Mouse (Mus musculus) liver, embryonic 14.5 days (tissue): ENCODE measurements around the gene Ttll3. TPM values are rescaled to one million over a fixed set of nuclear protein-coding genes. Genes with fewer than 3 reads are reported as not detected.

Experiments used
- ATAC-seq: fragments of 200-750 bp; cut with Nextera tagmentation; 2 replicates; pipeline ENCODE4 v1.8.0; 2017; ENCODE audit warnings: moderate number of reproducible peaks, mild to moderate bottlenecking, moderate library complexity; ENCODE audit not compliant: insufficient read depth
- DNase-seq, 3 experiments: peaks; one replicate each; pipeline ENCODE4 v3.0.0-alpha.2; 2012 to 2013; ENCODE audit warnings: low read depth in 3 of 3, low spot score in 3 of 3
- H3K27ac ChIP-seq: fragments of 300-500 bp; sonication (generic); 2 replicates; pipeline ENCODE4 v1.5.1; 2014; ENCODE audit warnings: moderate library complexity, mild to moderate bottlenecking, control low read depth, inconsistent platforms
- H3K27me3 ChIP-seq: fragments of 300-500 bp; sonication (generic); 2 replicates; pipeline ENCODE4 v1.6.1; 2014; ENCODE audit warnings: mild to moderate bottlenecking, low read length, moderate library complexity; ENCODE audit not compliant: control insufficient read depth, insufficient read depth
- H3K36me3 ChIP-seq: fragments of 300-500 bp; sonication (generic); replicated peaks from 2 replicates; pipeline ENCODE4 v1.6.1; 2014; ENCODE audit warnings: low read depth; ENCODE audit not compliant: control insufficient read depth, insufficient read depth
- H3K4me1 ChIP-seq, 2 experiments: fragments of 200-500 bp in 1 of 2; fragments of 300-500 bp in 1 of 2; sonication (generic) in 1 of 2; replicated peaks; 2 replicates each; pipeline ENCODE4 v1.6.1; 2012 to 2014; ENCODE audit warnings: antibody characterized with exemption in 1 of 2, inconsistent platforms in 1 of 2, low read length in 1 of 2; ENCODE audit not compliant: control insufficient read depth in 2 of 2, insufficient read depth in 2 of 2
- H3K4me2 ChIP-seq: fragments of 300-500 bp; sonication (generic); 2 replicates; pipeline ENCODE4 v1.6.1; 2014; ENCODE audit warnings: low read depth, mild to moderate bottlenecking, control low read depth, moderate library complexity
- H3K4me3 ChIP-seq, 2 experiments: fragments of 200-500 bp in 1 of 2; fragments of 300-500 bp in 1 of 2; sonication (generic) in 1 of 2; 2 replicates each; pipeline ENCODE4 v1.5.1; 2012 to 2014; ENCODE audit warnings: low read depth in 2 of 2, low read length in 2 of 2, mild to moderate bottlenecking in 2 of 2, control low read depth in 1 of 2, inconsistent platforms in 1 of 2, moderate library complexity in 1 of 2; ENCODE audit not compliant: insufficient read depth in 1 of 2
- H3K9ac ChIP-seq: fragments of 300-500 bp; sonication (generic); replicated peaks from 2 replicates; pipeline ENCODE4 v1.6.1; 2014; ENCODE audit warnings: mild to moderate bottlenecking, control low read depth, moderate library complexity
- H3K9me3 ChIP-seq: fragments of 300-500 bp; sonication (generic); 2 replicates; pipeline ENCODE4 v1.6.1; 2016; ENCODE audit warnings: low read length, mixed read lengths; ENCODE audit not compliant: control insufficient read depth
- CTCF ChIP-seq: IDR thresholded peaks from 2 replicates; pipeline ENCODE4 v1.5.1; 2016; ENCODE audit warnings: antibody characterized with exemption, low read depth, control low read depth
- EP300 ChIP-seq: IDR thresholded peaks from 2 replicates; pipeline ENCODE4 v1.6.1; 2016; ENCODE audit warnings: antibody characterized with exemption, low read depth
- WGBS: fragments of 180-500 bp; shearing (Covaris S2); extraction: QIAGEN DNeasy Blood & Tissue Kit; methylation state at CpG from one replicate; pipeline ENCODE4 v1.1.7; 2014; ENCODE audit not compliant: insufficient replicate concordance; 5-methylcytosine and 5-hydroxymethylcytosine counted together
- polyA plus RNA-seq, 2 experiments: library from polyadenylated mRNA; depleted of rRNA in 1 of 2; stranded (reverse) in 1 of 2; unstranded in 1 of 2; fragments of >200 nt; fragmentation: Nextera tagmentation in 1 of 2; extraction: Ambion mirVana in 1 of 2; gene quantifications; 2 replicates each; pipeline versions ENCODE4 v1.2.1 to v1.2.3; 2012 to 2014

Gene Ttll3
- polyA plus RNA-seq, 2 experiments = 0.41 to 1.6 TPM

DNA sequence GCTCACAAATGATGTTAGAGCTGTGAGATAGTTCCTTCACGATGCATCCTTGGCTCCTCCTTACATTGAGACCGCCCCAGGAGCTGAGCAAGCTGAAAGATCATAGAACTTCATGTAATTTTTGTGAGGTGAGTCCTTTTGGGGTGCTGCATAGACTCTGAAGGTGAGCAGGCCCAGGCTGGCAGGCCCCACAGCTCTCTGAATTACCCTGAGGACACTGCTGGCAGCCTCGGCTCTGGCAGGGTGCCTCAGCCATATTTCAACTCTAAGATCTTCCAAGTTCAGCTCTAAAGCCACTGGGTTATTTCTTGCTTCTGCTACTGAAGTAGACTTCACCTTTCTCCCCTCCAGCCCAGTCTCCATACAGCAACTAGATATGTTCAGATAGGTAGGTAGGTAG lies 51.6 kb downstream of the Ttll3 start:
- Histone ChIP-seq H3K4me1 (peaks cover 9% of the 10 kb centered on the region in 2 experiments), H3K27ac (no peak overlapping the region), H3K36me3 (no peaks in the 10 kb centered on the region), H3K9ac (no peak overlapping the region), H3K4me2 (no peak overlapping the region), H3K9me3 (no peaks in the 10 kb centered on the region), H3K4me3 (no peak overlapping the region), H3K27me3 (no peaks in the 10 kb centered on the region)
- TF ChIP-seq CTCF (no peak), EP300 (no peak)
- ATAC-seq (no peak), DNase-seq (no peak)
- WGBS = 69% methylated on average over 3 of the region's 3 CpGs

DNA sequence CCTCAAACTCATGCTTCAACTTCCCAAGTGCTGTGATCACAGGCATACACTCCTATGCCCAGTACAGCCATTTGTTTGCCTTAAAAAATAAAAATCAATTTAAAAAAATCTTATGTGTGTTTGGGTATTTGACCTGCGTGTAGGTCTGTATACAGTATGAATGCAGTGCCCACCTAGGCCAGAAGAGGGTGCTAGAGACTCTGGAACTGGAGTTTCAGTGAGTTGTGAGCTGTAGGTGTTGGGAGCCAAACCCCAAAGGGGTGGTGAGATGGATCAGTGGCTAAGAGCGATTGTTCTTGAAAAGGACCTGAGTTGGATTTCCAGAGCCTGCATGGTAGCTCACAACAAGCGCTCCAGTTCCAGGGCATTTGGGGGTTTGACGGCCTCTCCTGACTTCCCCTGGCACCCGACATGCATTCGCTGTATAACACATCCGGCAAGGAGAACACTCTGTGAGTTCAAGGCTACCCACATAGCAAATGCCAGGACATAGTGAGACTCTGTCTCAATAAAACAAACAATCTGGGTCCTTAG lies 52.2 kb downstream of the Ttll3 start:
- H3K9ac ChIP-seq = no peak overlapping the region
- H3K9me3 ChIP-seq = no peaks in the 10 kb centered on the region
- ATAC-seq = peak; percentile 40; the same call in 1 of the 2 replicates
- peaks cover 9% of the 10 kb centered on the region in 2 experiments for H3K4me1 ChIP-seq
- no peak for TF ChIP-seq EP300
- TF ChIP-seq CTCF = peak; percentile 90
- no peaks in the 10 kb centered on the region for H3K36me3 ChIP-seq
- DNase-seq = peak; percentile 66 to 74 (median 70)
- H3K27me3 ChIP-seq = no peaks in the 10 kb centered on the region
- no peak overlapping the region for H3K4me3 ChIP-seq
- no peak overlapping the region for H3K4me2 ChIP-seq
- H3K27ac ChIP-seq = no peak overlapping the region
- 55% methylated on average over 7 of the region's 7 CpGs for whole genome bisulfite sequencing

DNA sequence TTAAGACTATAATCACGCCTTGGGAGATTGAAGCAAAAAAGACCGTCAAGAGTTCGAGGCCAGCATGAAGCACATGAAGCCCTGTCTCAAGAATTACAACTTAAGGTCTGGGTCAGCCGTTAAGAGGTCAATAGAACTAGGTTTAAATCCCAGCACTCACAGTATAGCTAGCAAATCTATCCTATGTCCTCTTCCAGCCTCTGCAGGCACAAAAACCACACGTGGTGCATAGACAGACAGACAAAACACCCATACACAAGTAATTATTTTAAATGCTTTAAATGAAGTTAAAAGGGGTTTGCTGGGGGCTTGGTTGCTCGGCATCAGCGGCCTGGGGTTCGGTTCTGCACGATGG lies 53.0 kb downstream of the Ttll3 start:
- Histone ChIP-seq H3K27ac (no peak overlapping the region), H3K4me2 (peak overlapping the region; percentile 78), H3K27me3 (no peaks in the 10 kb centered on the region), H3K36me3 (no peaks in the 10 kb centered on the region), H3K4me1 (peaks cover 9% of the 10 kb centered on the region in 2 experiments), H3K9ac (peak overlapping the region; percentile 70), H3K9me3 (no peaks in the 10 kb centered on the region), H3K4me3 (peak overlapping the region; percentile 65 to 70; a peak in 3 of 4 replicates)
- WGBS = 34% methylated on average over 9 of the region's 9 CpGs
- peak; percentile 19; the same call in 1 of the 2 replicates for ATAC-seq
- TF ChIP-seq EP300 = no peak
- no peak for TF ChIP-seq CTCF
- no peak for DNase-seq

DNA sequence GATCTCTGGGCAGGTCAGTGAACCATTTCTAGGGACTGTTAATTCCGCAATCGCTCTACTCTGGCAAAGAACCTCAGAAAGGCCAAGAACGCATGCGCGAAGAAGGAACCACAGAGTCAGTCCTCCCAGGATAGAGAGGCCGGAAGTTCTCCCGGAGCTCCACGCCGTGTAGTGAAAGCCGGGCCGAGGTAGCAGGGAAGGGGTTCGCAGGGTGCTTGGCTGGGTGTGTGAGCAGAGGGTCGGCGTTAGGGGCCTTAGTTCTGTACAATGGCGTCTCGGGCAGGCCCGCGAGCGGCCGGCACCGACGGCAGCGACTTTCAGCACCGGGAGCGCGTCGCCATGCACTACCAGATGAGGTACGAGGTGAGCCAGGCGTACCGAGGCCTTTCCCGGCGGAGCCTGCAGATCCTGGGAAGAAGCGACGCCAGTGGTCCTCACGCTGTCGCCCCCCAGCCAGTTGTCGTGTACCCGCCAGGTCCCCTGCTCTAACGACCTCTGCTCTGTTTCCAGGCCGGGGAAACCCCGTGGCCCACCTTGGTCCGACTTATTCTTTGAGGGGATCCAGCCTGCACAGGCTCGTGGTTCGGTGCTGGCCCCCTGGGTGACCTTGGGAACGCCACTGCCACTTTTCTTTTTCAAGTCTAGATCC lies 53.5 kb downstream of the Ttll3 start, which contains the start of gene Jagn1:
TSS of gene Jagn1 (plus strand) at position 128 of the 649 bp plus-strand sequence.
- DNase-seq = peak; percentile 86 to 89 (median 86)
- H3K27me3 ChIP-seq = no peaks in the 10 kb centered on the region
- H3K9ac ChIP-seq = peak within 1 kb of the TSS; percentile 70
- no peak within 1 kb of the TSS for H3K27ac ChIP-seq
- peak; percentile 86 for ATAC-seq
- H3K36me3 ChIP-seq = peaks cover 1% of the 10 kb centered on the region; the same call in 1 of the 2 replicates
- H3K4me2 ChIP-seq = peak within 1 kb of the TSS; percentile 78
- under 1% methylated on average over 45 of the region's 45 CpGs for WGBS
- no peaks in the 10 kb centered on the region for H3K9me3 ChIP-seq
- peaks cover 9% of the 10 kb centered on the region in 2 experiments for H3K4me1 ChIP-seq
- TF ChIP-seq EP300 (no peak), CTCF (no peak)
- peak within 1 kb of the TSS; percentile 65 to 70 for H3K4me3 ChIP-seq

DNA sequence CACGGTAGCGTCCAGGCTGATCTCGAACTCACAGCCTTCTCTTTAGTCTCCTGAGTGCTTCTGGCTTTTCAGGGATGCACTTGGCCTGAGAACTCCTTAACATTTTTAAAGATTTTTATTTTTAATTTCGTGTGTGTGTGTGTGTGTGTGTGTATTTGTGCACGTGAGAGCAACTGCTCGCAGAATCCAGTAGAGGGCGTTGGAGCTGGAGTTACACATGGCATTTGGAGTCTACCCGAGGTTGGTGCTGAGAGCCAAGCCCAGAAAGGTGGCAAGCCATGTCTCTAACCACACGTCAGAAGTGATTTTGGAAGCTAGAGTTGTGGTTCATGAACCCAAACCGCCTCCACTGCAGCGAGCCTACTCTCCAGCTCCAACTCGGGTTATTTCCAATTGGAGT lies 54.0 kb downstream of the Ttll3 start:
- 34% methylated on average over 12 of the region's 12 CpGs for WGBS
- no peak for DNase-seq
- peaks cover 9% of the 10 kb centered on the region in 2 experiments for H3K4me1 ChIP-seq
- H3K36me3 ChIP-seq = peaks cover 5% of the 10 kb centered on the region; the same call in 1 of the 2 replicates
- no peaks in the 10 kb centered on the region for H3K9me3 ChIP-seq
- H3K4me2 ChIP-seq = peak overlapping the region; percentile 78
- no peaks in the 10 kb centered on the region for H3K27me3 ChIP-seq
- TF ChIP-seq EP300 (no peak), CTCF (peak; percentile 54)
- peak overlapping the region; percentile 70 for H3K9ac ChIP-seq
- ATAC-seq = no peak
- peak overlapping the region; percentile 65 to 70 for H3K4me3 ChIP-seq
- H3K27ac ChIP-seq = no peak overlapping the region
